Mouse (Mus musculus) forebrain, postnatal 0 days (tissue): ENCODE results near the gene Fbxo30. TPM values are rescaled to one million over a fixed set of nuclear protein-coding genes. Genes with fewer than 3 reads are reported as not detected.

Experiments
- ATAC-seq: fragments of 200-750 bp; cut with Nextera tagmentation; 2 replicates; pipeline ENCODE4 v1.8.0; 2017; ENCODE audit warnings: mild to moderate bottlenecking, moderate library complexity
- DNase-seq: peaks from one replicate; pipeline ENCODE4 v3.0.0-alpha.2; 2015
- H3K27ac ChIP-seq: fragments of 300-500 bp; sonication (generic); 2 replicates; pipeline ENCODE4 v1.5.1; 2014; ENCODE audit warnings: low read depth, mild to moderate bottlenecking, antibody characterized with exemption, low read length, moderate library complexity, mixed read lengths
- H3K27me3 ChIP-seq: fragments of 300-500 bp; sonication (generic); 2 replicates; pipeline ENCODE4 v1.6.1; 2014; ENCODE audit warnings: mild to moderate bottlenecking, low read length, mixed read lengths; ENCODE audit not compliant: insufficient read depth
- H3K36me3 ChIP-seq: fragments of 300-500 bp; sonication (generic); 2 replicates; pipeline ENCODE4 v1.6.1; 2014; ENCODE audit warnings: mild to moderate bottlenecking, moderate library complexity; ENCODE audit not compliant: insufficient read depth
- H3K4me1 ChIP-seq: fragments of 300-500 bp; sonication (generic); 2 replicates; pipeline ENCODE4 v1.6.1; 2014; ENCODE audit warnings: antibody characterized with exemption; ENCODE audit not compliant: insufficient read depth
- H3K4me2 ChIP-seq: fragments of 300-500 bp; sonication (generic); 2 replicates; pipeline ENCODE4 v1.6.1; 2014; ENCODE audit warnings: low read depth, mild to moderate bottlenecking, moderate library complexity
- H3K4me3 ChIP-seq: fragments of 300-500 bp; sonication (generic); 2 replicates; pipeline ENCODE4 v1.5.1; 2014; ENCODE audit warnings: low read depth, low read length, mixed read lengths
- H3K9ac ChIP-seq: fragments of 300-500 bp; sonication (generic); 2 replicates; pipeline ENCODE4 v1.6.1; 2014; ENCODE audit warnings: mild to moderate bottlenecking
- H3K9me3 ChIP-seq: fragments of 300-500 bp; sonication (generic); 2 replicates; pipeline ENCODE4 v1.6.1; 2016; ENCODE audit warnings: low read length
- CTCF ChIP-seq: sonication (generic); IDR thresholded peaks from 2 replicates; pipeline ENCODE4 v1.5.1; 2016; ENCODE audit warnings: antibody characterized with exemption, control low read depth, low read depth
- WGBS: fragments of 180-500 bp; shearing (Covaris S2); extraction: QIAGEN DNeasy Blood & Tissue Kit; methylation state at CpG from one replicate; pipeline ENCODE4 v1.1.7; 2014; 5-methylcytosine and 5-hydroxymethylcytosine counted together
- polyA plus RNA-seq: library from polyadenylated mRNA; unstranded; fragments of >200 nt; fragmentation: Nextera tagmentation; extraction: Ambion mirVana; gene quantifications from 2 replicates; pipeline ENCODE4 v1.2.1, GENCODE M21; 2015
- total RNA-seq: library from RNA; depleted of rRNA; stranded (reverse); fragments of >200 nt; gene quantifications from 2 replicates; pipeline ENCODE4 v1.2.3, GENCODE M21; 2014; rRNA removed

Gene Fbxo30
- total and polyA plus RNA-seq, 2 experiments from 2014 or later: 7.9 to 12.8 TPM

- DNase-seq (no peak), ATAC-seq (no peak)
- no peak overlapping the region for H3K4me2 ChIP-seq
- no peaks in the 10 kb centered on the region for H3K4me1 ChIP-seq
- no peaks in the 10 kb centered on the region for H3K36me3 ChIP-seq
- no peaks in the 10 kb centered on the region for H3K27me3 ChIP-seq
- peak; percentile 42 for TF ChIP-seq CTCF
- WGBS: 92% methylated on average over 3 of the region's 3 CpGs
- no peak overlapping the region for H3K9ac ChIP-seq
- H3K27ac ChIP-seq: no peak overlapping the region
- no peak overlapping the region for H3K4me3 ChIP-seq
- H3K9me3 ChIP-seq: no peaks in the 10 kb centered on the region
These were observed 45.4 kb downstream of the Fbxo30 start for GRCm38 (mm10) chr10:11326526-11326925.

GRCm38 (mm10) chr10:11343205-11344141, 62.3 kb downstream of the Fbxo30 start, which contains the start of gene Epm2a:
Epm2a (plus strand) TSS chr10:11343404.
- Histone ChIP-seq H3K27me3 (no peaks in the 10 kb centered on the region), H3K36me3 (no peaks in the 10 kb centered on the region), H3K4me2 (peak within 1 kb of the TSS; percentile 70), H3K4me3 (peak within 1 kb of the TSS; percentile 80), H3K9me3 (no peaks in the 10 kb centered on the region), H3K9ac (peak within 1 kb of the TSS; percentile 91), H3K4me1 (no peaks in the 10 kb centered on the region), H3K27ac (peak within 1 kb of the TSS; percentile 98)
- DNase-seq (peak; percentile 80), ATAC-seq (peak; percentile 96)
- no peak for TF ChIP-seq CTCF
- WGBS: 1% methylated on average over 93 of the region's 106 CpGs

- H3K27ac ChIP-seq: no peak overlapping the region
- TF ChIP-seq CTCF: no peak
- H3K9ac ChIP-seq: no peak overlapping the region
- 0 out of 2 replicates have a peak overlapping the region, but pooled peaks have one; percentile 70 for H3K4me2 ChIP-seq
- DNase-seq (peak; percentile 11), ATAC-seq (no peak)
- WGBS: 74% methylated on average over 18 of the region's 18 CpGs
- H3K36me3 ChIP-seq: no peaks in the 10 kb centered on the region
- no peaks in the 10 kb centered on the region for H3K27me3 ChIP-seq
- H3K4me1 ChIP-seq: no peaks in the 10 kb centered on the region
- H3K9me3 ChIP-seq: no peaks in the 10 kb centered on the region
- no peak overlapping the region for H3K4me3 ChIP-seq
These were observed 63.7 kb downstream of the Fbxo30 start for GRCm38 (mm10) chr10:11344536-11345468.

Other genes with a start within 250 kb of the Fbxo30 start
- 13.8 and 21.1 TPM in 2 replicates for gene Grm1, start 199.0 kb upstream of the Fbxo30 start, total RNA-seq
- 6.0 and 10.7 TPM in 2 replicates for gene Grm1, start 199.0 kb upstream of the Fbxo30 start, polyA plus RNA-seq
- 29.7 and 31.8 TPM in 2 replicates for gene Shprh, start 131.9 kb upstream of the Fbxo30 start, total RNA-seq
- 7.3 and 12.7 TPM in 2 replicates for gene Shprh, start 131.9 kb upstream of the Fbxo30 start, polyA plus RNA-seq
- gene Epm2a, start 62.1 kb downstream of the Fbxo30 start, total RNA-seq: 25.5 and 35.7 TPM in 2 replicates
- 1.3 and 2.8 TPM in 2 replicates for gene Epm2a, start 62.1 kb downstream of the Fbxo30 start, polyA plus RNA-seq